Mouse (Mus musculus) skeletal muscle tissue, adult 2 months (tissue): ENCODE data around the gene Slc41a2.
"Not testable (repeated sequence)": the region's sequence is repeated elsewhere in the genome, so short reads cannot be mapped to it uniquely, and the experiment has no call there.

ENCODE experiments used
- DNase-seq: peaks from one replicate; pipeline ENCODE4 v3.0.0-alpha.2; 2012; ENCODE audit warnings: low read depth, low spot score

Slc41a2 gene

DNA sequence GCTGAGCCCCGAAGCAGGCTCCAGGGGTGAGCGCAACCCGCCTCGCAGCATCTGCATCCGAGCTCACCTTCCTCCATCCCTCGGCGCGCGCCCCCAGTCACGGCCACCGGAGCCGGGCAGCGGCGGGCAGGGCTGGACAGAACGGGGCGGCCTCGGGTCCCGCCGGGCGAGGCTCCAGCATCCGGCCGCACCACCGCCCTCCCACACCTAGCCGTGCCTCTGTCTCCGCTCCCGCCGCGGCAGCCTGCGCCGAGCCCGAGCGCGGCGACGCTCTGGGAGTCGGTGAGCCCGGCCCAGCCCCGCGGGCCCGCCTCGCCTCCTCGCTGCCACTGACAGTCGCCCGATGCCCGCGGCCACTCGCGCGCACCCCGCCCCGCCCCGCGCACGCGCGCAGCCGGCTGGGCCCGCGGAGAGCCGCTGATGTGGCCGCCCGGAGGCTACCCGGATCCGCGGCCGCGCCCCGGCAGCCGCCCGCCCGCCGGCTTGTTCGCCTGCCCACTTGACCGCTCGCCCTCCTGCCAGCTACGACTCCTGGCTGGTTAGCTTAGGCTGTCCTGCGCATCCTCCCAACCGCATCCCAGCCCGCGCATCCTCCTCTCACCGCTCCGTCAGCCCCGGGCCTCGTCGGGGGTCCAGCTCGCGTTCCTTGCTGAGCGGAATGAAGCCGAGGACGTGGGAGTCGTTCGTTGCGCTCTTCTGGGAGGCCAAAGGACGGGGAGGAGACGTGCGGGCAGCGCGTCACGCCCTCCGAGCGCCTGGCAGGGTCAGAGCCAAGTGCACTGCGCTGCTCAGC is at the start of gene Slc41a2:
Gene Slc41a2, minus strand, starts transcription at position 724 of the 793 bp plus-strand sequence.
- DNase-seq, result peak; percentile 34

DNA sequence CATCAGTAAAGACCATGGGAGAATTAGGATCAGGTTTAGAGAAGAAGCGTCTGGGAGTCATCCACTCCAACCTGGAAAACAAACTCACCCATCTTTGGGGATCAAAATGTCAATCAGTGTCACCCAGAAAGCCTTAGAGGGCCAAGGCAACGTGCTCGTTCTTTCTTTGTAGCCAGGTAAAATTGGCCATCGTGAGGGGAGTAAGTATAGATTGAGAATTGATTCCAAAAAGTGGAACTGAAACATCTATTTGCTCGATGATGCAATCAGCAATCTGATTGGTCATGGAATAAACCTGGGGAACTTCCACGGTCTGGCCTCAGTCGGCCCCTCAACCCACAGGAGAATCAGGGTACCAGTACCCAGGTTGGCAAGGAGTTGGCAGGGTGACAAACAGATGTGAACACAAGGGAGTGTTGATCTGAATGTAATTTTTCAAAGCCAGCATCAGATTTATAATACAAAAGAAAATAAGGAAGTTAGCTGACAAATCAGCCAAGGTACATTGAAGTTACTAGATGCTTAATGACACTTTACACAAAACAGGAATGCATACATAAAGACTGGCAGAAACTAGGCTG is 47.7 kb upstream of the Slc41a2 start:
- DNase-seq, result no peak

DNA sequence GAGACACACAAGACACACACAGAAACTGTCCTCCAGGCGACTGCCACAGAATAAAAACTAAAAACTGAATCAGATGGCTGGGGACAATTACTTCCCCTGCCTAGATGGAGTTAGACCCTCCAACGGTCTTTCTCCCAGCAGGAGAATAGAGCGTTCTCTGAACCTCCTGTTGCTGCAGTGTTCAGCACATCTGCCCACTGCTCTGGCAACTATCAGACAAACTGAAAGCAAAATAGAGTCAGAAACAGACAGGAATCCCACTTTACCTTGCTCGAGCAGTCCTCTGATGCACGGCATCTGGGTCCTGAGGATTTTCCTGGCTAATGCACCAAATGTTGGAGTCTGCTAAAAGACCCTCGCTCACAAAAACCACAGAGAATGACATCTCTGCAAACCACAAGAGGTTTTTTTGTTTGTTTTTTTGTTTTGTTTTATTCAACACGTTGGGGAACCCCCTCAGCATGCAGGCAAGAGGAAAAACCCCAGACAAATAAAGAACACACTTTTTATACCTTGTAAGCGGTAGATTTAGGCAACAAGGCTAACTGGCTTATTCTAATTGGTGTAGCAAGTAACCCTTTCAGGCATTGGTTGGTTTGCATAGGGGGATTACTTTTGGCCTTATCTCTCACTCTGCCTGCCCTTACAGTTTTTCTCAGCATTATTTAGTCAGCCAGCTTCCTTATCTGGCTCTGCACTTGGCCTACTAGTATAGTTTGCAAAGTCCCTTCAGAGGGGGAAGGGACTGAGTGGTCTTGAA is 47.0 kb upstream of the Slc41a2 start:
- no peak for DNase-seq

DNA sequence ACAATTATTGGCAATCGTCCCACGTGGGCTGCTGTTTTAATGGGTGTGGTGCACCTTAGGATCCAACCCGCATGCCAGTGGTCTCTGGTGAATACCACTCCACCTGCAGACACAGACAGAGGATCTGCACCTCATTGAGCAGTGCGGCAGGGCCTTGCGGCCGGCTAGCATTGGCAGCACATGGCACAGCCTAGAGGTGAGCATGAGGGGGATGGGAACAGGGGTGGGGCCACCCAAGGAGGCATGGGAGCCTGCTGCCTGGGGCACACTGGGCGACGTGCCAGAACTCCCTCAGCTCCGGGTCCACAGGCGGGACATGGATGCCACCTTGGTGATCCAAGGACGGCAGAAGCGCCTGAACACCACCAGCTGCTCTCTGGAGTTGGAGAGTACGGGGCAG is 46.2 kb upstream of the Slc41a2 start:
- DNase-seq, result no peak

DNA sequence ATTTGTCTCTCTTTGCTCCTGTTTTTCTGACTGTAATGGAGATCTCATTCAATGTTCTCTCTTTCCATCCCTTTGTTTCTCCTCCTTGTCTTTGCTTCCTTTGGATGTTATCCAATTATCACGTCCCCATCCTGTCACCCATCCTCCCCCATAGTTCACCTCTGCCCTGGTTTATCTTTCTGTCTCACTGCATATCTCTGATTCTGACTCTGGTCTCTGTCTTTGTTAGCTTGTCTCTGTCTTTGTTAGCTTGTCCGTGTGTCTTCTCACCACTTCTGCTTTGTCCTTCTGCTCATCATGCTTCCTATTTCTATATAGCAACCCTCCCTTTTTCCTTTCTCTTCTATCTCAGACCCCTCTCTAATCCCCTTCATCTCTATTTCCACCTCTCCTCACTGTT is 45.3 kb upstream of the Slc41a2 start:
- no peak for DNase-seq

DNA sequence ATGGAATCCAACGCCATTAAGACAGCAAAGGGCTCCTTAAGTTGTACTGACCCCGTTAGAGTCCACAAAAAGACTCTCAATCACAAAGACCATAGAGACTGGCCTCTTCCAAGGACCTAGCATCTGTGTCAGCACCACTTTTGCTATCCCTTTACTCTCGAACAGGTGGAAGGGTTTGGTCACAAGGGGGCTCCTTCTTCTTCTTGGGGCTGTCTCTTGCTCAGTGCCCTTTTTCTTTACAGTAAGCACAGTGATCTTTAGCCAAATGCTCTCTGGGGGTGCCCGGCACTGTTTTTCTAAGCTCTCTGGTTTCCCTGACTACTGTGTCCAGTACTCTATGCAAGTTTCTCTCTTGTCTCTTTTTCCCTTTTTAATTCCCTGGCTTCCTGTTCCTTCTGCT is 44.8 kb upstream of the Slc41a2 start:
- DNase-seq, result no peak

DNA sequence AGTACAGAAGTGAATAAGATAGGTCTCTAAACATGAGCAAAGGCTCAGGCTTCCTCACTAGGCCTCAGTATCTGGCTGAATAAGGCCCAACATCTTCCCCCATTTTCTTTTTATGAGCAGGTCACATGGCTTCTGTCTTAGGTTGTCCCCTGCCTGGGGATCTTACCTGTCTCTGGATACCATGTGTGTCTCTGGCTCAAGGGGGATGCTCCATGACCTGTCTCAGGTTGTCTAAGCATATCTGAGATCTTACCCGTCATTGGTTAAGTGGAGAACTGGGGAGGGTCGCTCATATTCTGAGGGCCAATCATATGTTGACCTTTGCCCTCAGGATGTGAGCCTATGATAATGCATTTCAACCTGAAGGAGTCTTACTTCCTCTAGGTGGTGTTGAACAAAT is 42.8 kb upstream of the Slc41a2 start:
- no peak for DNase-seq

DNA sequence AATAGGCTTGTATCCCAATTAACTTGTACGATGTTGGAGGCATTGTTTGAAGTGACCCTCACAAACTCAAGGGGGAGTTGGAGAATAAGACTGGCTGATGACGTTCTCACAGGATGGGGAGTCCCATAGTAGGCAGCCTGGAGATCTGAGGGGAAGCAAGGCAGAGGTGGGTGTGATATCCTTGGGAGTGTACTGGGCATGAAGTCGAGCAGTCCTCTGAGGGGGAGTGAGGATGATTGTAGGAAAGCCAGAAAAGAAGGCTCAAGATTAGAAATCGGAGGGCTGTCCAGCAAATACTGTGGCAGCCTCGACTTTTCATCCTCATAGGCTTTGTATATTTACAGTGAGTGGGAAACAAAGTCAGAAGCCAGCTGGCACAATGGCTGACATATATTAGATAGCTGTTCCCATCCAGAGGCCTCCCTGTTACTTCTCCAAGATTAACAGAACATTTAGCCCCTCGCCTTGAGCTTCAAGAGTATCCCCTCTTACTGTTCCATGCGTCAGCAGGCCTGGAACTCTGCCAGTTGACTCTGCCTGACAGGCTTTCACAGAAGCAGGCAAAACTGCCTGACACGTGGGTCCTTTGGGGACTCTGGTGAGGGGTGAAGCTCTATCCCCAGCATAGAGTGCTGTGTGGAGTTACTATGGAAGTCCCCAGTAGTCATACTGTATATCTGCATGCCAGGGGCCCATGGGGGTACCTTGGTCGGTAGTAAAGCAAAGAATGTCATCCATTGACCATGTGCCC is 40.6 kb upstream of the Slc41a2 start:
- no peak for DNase-seq

DNA sequence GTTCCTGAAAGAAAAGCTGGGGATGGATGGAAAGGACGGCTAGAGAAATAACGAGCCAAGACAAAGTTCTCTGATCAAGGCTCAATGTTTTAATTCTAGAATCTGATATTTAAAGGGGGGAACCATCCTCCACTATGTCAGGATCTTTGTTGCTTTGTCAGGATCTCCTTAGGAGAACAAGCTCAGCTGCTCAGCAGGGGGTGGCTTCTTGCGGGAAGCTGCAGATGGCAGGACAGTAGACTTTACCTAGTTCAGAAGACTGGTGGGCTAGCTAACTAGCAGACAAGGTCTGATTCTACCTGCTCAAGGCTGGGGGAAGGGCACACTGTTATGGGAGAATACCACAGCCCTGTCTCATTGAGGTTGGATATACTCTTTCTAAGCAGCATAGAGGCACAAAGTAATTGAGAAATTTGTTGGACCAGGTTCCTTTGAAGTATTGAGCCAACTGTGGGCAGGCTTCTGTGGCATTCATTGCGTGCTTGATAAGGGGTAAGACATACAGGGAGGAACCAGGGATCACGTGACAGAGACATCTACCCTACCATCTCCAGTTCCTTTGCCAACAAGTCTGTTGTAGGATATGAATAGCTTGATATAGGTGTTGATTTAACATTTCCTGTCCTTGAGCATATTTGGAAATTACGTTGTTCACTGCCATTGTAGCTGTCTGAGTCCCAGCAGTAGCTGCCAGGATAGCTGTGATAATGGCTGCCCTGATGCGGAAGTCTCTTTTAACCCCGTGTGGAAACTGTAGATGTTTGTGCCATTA is 39.4 kb upstream of the Slc41a2 start:
- no peak for DNase-seq

DNA sequence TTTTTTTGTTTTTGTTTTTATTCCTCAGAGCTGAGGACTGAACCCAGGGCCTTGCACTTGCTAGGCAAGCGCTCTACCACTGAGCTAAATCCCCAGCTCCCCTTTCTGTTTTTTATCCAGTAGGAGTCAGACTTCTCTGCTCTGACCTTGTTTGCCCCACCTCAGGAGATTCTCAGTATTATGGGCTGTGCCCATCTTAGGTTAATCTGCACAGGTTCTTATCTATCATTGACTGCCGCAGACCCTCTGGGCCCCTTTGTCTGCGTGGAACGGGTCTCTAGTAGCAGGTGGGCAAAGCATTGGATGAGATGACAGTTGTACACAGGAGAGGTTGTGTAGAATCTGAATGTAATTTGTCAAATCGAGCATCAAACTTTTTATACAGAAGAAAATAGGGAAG is 37.8 kb upstream of the Slc41a2 start:
- DNase-seq, result not testable (repeated sequence)

DNA sequence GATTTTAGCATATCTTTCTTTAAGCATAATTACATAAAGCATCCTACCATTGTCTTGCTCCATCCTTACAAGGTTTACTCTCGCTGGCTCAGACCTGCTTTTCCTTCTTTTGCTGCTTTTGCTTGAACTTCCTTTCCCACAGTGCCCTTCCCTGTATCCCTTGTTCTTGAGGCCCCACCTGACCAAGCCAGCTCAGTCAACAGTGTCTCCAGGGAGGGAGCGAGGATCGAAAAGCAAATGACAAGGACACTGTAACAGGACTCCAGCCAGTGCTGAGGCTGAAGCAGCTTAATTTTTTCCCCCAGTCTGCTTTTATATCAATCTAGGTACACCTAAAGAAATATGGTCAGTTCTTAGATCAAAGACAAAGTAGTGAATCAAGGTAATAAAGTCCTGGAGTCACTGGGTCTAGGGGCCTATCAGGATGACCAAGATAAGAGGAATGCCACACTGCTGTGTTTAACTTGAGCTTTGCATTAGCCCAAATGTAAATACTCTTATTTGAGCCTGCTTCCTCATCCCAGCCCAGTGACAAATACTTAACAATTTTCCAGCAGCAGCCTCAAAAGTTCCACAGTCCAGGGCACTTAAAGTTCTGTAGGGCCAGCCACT is 36.5 kb upstream of the Slc41a2 start:
- DNase-seq, result no peak

DNA sequence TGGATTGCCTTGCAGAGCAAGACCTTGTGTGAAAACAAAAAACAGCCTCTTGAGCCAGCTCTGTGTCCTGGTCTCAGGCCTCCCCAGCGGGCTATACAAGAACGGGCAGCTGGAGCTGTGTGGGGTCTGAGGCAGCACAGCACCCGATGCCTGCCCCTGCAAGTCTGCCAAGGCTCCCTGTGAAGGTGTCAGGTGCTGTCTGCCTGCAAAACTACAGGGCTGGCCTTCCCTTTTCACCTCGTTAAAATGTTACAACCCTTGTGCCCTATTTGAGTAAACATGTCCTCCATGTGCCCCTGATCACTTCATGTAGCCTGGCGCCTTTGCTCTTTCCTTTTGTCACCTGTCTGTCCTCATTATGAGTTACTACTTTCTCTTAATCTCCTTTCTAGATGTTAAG is 31.2 kb upstream of the Slc41a2 start:
- DNase-seq, result no peak

DNA sequence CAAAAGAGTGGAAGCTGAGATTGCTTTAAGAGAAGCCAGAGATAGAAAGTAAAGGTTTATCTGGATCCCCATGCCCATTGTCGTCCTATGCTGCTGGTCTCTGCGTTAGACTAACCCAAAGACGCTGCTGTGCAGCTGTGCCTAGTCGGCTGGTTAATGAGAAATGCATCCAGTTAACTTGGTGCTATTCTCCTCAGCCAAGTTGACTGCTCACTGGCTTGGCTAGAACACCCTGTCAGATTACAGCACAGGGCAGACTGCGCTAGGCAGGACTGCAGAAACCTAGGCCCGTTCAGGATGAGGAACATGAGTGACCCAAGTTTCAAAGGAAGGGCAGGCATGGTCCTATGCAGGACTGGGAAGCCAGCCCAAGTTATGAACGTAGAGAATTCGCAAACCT is 25.8 kb upstream of the Slc41a2 start:
- no peak for DNase-seq

DNA sequence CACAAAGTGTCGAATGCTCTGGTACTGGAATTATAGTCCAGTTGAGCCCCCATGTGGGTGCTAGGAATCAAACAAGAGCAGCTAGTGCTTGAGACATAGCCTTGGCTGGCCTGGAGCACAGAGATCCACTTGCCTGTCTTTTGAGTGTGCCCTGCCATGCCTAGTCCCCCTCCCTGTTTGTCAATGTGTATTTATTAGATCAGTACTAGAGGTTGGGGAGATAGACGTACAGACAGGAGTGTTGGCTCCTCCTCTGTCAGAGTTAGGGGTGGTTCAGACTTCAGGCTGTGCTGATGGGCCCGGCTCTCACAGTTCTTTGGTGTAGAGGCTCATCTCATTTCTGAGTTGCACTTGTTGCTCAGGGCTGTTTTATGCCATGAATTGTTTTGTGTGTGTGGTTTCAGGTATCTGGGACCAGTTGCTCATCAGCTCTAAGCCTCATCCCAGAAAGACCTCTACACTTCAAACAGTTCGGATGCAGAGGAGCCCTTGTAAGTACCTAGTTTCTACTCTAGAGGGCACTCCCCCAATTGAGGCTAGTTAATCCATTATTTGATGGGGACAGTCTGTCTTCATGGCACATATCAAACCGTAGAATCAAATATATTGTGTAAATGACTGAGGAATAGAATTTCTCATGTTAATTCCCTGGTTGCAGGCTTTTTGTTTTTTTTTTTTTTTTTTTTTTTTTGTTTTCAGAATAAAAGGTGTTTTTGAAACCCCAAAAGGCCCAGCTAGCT is 24.1 kb upstream of the Slc41a2 start:
- DNase-seq, result no peak

DNA sequence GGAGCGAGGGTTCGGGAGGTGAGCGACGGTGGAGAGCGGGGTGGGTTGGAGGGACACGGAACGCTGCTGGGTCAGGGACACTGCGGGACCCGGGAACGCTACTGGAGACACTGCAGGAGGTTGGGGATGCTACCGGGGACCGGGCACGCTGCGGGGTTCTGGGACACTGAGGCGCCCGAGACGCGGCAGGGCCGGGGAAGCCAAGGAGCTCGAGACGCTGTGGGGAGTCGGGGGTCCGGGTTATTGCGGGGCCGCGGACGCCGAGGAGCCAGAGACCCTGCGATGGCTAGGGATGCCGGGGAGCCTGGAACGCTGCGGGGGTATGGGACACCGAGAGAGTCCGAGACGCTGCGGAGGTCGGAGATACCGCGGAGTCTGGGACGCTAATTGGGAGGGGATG is 22.7 kb upstream of the Slc41a2 start:
- DNase-seq, result no peak

DNA sequence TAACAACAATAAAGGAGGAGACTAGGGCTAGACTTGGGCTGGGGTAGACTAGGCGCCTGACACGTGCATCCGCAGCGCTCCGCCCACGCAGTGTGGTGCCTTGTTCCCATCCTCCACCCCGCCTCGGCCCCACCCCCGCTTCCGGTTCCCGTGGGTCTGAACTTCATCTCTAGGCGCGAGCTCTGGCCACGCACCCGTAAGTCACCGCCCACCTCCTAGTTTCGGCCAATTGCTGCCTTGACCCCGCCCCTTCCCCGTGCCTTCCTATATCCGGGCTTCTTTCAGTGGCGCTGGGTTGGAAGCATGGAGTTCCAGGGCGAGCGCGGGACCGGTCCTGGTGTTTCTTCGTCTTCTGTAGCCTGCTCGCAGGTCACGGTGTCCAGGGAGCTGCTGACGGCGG is 22.3 kb upstream of the Slc41a2 start, which contains the start of gene D10Wsu102e:
Gene D10Wsu102e, plus strand, starts transcription at position 266 of the 400 bp plus-strand sequence.
- DNase-seq, result peak; percentile 93

DNA sequence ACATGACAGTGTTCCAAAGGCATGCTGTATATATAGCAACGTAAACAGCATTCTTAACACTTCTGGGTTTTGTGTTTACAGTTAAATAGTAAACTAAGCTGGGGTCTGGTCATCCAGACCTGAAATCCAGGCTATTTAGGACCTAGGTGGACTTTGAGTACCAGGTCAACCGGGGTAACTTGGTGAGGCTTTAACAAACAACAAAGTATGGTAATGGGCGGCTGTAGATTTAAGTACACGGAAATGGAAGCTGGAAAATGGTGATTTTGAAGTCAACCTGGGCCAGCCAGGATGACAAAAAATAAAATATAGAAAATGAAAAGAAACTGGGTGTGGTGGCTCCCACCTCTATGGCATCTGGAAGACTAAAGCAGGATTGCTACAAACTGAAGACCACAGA is 21.8 kb upstream of the Slc41a2 start:
- DNase-seq, result no peak

DNA sequence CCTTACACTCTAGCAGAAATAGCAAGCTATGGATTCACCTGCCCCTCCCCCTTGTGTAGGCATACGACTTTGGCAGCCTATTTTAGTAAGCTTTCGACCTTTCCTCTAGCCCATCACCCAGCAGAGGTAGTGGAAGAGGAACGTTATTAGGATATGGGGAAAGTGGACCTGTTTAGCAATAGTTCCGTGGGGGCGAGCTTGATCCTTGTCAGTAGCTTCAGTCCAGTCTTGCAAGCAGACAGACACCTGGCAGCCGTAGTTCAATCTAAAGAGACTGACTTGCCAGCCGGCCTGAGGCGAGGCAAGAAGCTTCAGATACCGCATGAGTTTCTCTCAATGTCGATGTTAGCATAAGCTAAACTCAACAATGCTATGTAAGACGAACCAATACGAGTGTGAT is 18.7 kb upstream of the Slc41a2 start:
- DNase-seq, result no peak

DNA sequence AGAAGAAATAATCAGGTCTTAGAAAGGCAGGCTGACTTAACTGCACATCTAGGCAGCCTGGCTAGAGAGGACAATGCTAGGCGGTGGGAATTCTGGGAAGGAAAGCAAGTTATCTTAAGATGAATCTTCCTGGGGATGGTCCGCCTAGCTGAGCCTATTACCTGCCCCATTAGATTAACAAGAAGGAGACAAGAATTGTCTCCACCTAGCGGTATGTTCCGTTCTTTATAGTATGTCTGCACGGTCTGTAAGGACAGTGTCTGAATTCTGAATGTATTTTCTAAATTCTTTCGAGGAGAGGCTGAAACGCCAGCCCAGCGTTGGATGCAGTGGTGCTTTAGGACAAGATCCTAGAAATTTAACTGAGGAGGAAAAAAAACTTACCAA is 16.6 kb upstream of the Slc41a2 start:
- DNase-seq, result no peak

DNA sequence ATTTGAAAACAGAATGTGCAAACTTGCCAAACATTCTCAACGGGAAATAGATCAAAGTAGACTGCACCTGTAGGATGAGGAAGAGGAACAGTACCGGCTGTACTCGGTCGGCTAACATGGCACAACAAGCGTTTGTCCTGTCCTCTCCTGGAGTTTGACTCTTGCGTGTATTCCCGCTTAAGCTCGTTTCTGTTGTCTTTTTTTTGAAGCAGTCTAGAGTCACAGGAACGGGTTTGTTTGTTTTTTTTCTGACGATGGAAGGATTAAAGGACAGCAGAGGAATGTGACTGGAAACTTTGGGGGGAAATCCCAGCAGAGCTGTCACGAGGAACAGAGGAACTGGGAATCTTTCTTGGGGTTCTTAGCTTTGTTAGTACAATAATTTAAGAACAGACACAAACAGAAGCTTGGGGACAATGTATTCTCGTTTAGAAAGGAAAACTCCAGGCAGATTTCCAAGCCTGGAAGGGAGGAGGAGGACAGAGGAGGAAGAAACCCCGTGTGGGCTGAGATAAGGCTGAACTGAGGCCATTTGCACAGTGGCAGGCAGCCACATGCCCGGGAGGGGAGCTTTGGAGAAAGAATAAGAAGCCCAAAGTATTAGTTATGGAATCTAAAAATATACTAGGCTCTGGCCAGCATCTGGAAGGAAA is 16.1 kb upstream of the Slc41a2 start:
- DNase-seq, result peak; percentile 36
